1 mouse cellular context compared by ENCODE assay signal in the genomic region with DNA sequence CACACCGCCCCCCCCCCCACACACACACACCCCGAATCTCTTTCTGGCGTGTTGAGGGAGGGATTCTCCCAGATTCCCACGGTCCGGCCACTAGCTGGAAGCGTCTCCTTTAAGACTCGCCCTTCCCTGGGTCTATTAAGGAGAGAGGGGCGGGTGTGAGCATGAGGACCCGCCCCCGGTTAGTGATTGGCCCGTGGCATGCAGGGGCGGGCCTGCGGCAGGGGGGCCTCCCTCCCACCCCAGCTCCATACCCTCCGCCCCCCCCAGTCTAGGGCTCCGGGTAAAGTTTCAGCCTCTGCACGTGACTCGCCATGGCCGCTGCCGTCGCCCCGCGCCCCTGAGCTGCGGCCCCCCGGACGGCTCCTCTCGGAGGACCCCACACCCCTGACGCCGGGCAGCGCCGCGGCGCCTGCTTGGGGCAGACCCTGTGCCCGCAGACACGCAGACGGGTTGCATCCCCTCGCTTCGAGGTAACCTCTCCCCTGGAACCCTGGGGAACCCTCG.
TF ChIP-seq lines count a peak whose summit lies in the region.

No protein-coding gene starts in this region.

TF ChIP-seq in MEL, 35 proteins besides CTCF, POLR2A, EP300 and RAD21 (continued from another document):
- no peak for TF ChIP-seq GABPA (IDR thresholded peaks at IDR 0.05; ENCODE audit: low read depth, low read length)
TF ChIP-seq in MEL: peak in this region for 10.
